Mouse (Mus musculus): ENCODE measurements around the gene Phf1. TPM values are rescaled to one million over a fixed set of nuclear protein-coding genes. Genes with fewer than 3 reads are reported as not detected.

The Phf1 gene
- 39.3 TPM for polyA plus RNA-seq (2015; fragmentation: Illumina TruSeq; extraction: RNeasy Lipid Tissue Mini Kit (QIAGEN cat#74804); ENCODE audit: low read depth, low replicate concordance)

DNA sequence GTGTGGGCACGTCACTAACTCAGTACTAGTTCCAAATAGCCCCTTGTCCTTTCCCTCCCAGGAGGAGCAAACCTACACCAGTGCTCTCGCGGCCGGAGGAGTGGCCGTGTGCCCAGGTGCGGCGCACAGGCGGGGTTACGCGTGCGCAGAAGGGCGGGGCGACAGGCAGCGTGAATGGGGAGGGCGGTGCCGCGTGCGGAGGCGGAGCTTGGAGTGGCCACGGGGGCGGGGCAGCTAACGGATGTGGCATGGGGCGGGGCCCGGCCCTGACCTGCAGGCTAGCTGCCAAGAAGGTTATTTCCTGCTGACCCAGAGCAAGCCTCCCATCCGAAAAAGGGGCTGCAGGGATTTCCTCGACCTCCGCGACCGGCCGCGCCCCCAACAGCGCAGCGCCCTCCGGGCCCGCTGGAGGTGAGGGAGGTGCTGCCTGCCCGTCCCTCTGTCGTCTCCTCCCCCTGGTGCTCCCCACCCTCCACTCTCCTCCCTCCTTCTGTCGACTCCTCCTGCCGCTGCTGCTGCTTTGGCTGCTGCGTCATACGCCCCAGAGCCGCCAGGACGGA is at the start of gene Phf1:
Phf1 (plus strand) TSS at position 214 of the 560 bp plus-strand sequence.

GRCm38 (mm10) chr17:26916711-26917482 is 16.0 kb upstream of the Phf1 start, which contains the start of gene Kifc5b:
TSS of gene Kifc5b (plus strand) at chr17:26917091.

GRCm38 (mm10) chr17:26939178-26939972 is 6.5 kb downstream of the Phf1 start, which contains the start of gene Cuta:
TSS of gene Cuta (minus strand) at chr17:26939569.

DNA sequence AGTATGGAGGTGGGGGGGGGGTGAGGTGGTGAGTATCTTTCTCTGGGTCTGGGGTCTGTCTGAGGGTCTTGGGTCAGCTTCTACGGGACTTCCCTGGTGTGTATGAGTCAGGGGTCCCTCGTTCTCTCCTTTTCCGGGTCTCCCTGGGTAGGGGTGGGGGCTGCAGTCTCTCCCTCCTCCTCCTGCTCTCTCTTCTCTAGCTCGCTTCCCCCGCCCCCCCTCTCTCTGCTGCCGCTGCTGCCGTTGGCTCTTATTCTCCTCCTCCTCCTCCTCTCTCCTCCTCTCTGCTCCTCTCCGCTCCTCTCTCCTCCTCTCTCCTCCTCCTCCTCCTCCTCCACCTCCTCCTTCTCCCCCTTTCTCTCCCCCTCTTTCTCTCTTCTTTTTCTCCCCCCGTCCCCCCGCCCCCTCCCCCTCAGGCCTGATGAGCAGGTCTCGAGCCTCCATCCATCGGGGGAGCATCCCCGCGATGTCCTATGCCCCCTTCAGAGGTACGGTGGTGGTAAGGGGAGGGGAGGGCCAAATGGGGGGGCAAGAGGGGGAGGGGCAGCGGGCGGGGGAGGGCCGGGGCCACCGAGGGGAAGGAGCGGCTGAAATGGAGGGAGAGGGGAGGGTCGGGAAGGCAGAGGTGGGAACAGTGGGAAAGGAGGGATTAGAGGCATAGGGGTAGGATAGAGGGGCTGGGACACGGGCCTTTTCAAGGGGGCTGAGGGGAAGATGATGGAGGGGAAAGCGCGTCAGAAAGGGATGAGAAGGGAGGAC is 8.4 kb downstream of the Phf1 start, which contains the start of gene Syngap1:
Syngap1 (plus strand) TSS at position 223 of the 759 bp plus-strand sequence.

DNA sequence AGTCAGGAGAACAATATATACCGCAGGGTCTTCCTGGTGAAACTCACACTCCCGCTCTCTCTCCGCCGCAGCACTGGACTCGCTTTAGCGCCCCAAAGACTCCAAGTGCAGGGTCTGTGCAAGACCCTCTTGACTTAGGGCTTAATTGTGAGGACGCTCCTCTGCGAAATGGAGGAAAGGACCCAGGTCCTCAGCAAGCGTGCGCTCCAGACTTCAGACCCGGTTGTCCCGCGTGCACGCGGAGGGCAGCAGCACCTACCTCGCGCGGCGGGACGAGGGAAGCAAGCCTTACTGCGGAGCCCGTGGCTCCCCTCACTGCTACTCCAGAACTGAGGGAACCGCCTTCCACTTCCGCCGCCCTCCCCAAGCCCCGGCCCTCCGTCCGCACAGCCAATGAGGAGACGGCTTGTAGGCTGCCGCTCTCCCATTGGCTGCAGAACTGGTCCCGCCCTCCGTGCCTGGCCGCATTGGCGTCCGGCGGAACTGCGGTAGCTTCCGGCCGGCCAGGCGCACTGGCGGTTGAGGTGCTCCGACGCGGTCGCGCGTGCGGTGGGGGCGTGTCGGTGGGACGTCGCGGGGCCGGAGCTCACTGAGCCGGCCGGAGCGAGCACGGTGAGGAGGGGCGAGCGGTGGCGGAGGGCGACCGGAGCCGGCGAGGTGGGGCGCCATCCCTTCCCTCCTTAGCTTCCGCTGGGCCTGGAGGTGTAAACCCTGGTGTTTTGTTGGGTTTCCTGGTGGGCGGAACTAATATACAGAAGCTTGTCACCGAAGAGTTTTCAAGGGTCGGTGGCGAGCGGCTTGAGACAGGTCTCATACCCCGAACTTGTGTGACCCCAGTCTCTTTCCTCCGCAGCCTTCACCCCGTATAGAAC is 40.1 kb downstream of the Phf1 start, which contains the start of gene Zbtb9:
Zbtb9 (plus strand) TSS at position 465 of the 872 bp plus-strand sequence.

Other genes starting within 250 kb of the Phf1 start
- 21.3 TPM for gene Crebrf, start 217.4 kb upstream of the Phf1 start, polyA plus RNA-seq (2015; fragmentation: Illumina TruSeq; extraction: RNeasy Lipid Tissue Mini Kit (QIAGEN cat#74804); ENCODE audit: low read depth, low replicate concordance)
- 44.6 TPM for gene Bnip1, start 152.0 kb upstream of the Phf1 start, polyA plus RNA-seq (2015; fragmentation: Illumina TruSeq; extraction: RNeasy Lipid Tissue Mini Kit (QIAGEN cat#74804); ENCODE audit: low read depth, low replicate concordance)
- not detected for gene Nkx2-5, start 88.0 kb upstream of the Phf1 start, polyA plus RNA-seq (2015; fragmentation: Illumina TruSeq; extraction: RNeasy Lipid Tissue Mini Kit (QIAGEN cat#74804); ENCODE audit: low read depth, low replicate concordance)
- 3.3 TPM for gene Kifc5b, start 16.0 kb upstream of the Phf1 start, polyA plus RNA-seq (2015; fragmentation: Illumina TruSeq; extraction: RNeasy Lipid Tissue Mini Kit (QIAGEN cat#74804); ENCODE audit: low read depth, low replicate concordance)
- gene Cuta, start 6.5 kb downstream of the Phf1 start, polyA plus RNA-seq (2015; fragmentation: Illumina TruSeq; extraction: RNeasy Lipid Tissue Mini Kit (QIAGEN cat#74804); ENCODE audit: low read depth, low replicate concordance) = 127 TPM
- gene Syngap1, start 8.2 kb downstream of the Phf1 start, polyA plus RNA-seq (2015; fragmentation: Illumina TruSeq; extraction: RNeasy Lipid Tissue Mini Kit (QIAGEN cat#74804); ENCODE audit: low read depth, low replicate concordance) = 128 TPM
- gene Zbtb9, start 40.1 kb downstream of the Phf1 start, polyA plus RNA-seq (2015; fragmentation: Illumina TruSeq; extraction: RNeasy Lipid Tissue Mini Kit (QIAGEN cat#74804); ENCODE audit: low read depth, low replicate concordance) = 14.4 TPM
- 10.8 TPM for gene Bak1, start 96.0 kb downstream of the Phf1 start, polyA plus RNA-seq (2015; fragmentation: Illumina TruSeq; extraction: RNeasy Lipid Tissue Mini Kit (QIAGEN cat#74804); ENCODE audit: low read depth, low replicate concordance)
- gene Itpr3, start 124.3 kb downstream of the Phf1 start, polyA plus RNA-seq (2015; fragmentation: Illumina TruSeq; extraction: RNeasy Lipid Tissue Mini Kit (QIAGEN cat#74804); ENCODE audit: low read depth, low replicate concordance) = 2.3 TPM
- gene Uqcc2, start 200.9 kb downstream of the Phf1 start, polyA plus RNA-seq (2015; fragmentation: Illumina TruSeq; extraction: RNeasy Lipid Tissue Mini Kit (QIAGEN cat#74804); ENCODE audit: low read depth, low replicate concordance) = 457 TPM
- gene Ip6k3, start 234.7 kb downstream of the Phf1 start, polyA plus RNA-seq (2015; fragmentation: Illumina TruSeq; extraction: RNeasy Lipid Tissue Mini Kit (QIAGEN cat#74804); ENCODE audit: low read depth, low replicate concordance) = 0.80 TPM

Measured in brain, adult 10 weeks (tissue).